Mouse (Mus musculus): ENCODE measurements around the gene Ubb.
"Not testable (repeated sequence)": the region's sequence is repeated elsewhere in the genome, so short reads cannot be mapped to it uniquely, and the experiment has no call there.

- TF ChIP-seq CTCF (IDR thresholded peaks at IDR 0.05; ENCODE audit: borderline replicate concordance, extremely low read depth, insufficient read depth, insufficient read length); POLR2A (IDR thresholded peaks at IDR 0.05; ENCODE audit: borderline replicate concordance, extremely low read depth, insufficient read depth, insufficient read length, poor library complexity, severe bottlenecking): not testable (repeated sequence)
Measured at GRCm38 (mm10) chr11:62508816-62509215, 42.2 kb upstream of the Ubb start.

All from brain, embryonic 14.5 days (tissue).